Mouse (Mus musculus) ES-E14 (cell line): Measurements from ENCODE around the gene Cadps2.

Experiments used
- CHD2 ChIP-seq: IDR thresholded peaks from 2 replicates; pipeline ENCODE4 v1.6.1; 2014; ENCODE audit warnings: mild to moderate bottlenecking, low read depth, low read length, inconsistent platforms
- HCFC1 ChIP-seq: IDR thresholded peaks from 2 replicates; pipeline ENCODE4 v1.6.1; 2012; ENCODE audit warnings: low read length, inconsistent platforms, borderline replicate concordance; ENCODE audit not compliant: insufficient read depth
- MAFK ChIP-seq: IDR thresholded peaks from 2 replicates; pipeline ENCODE4 v1.6.1; 2014; ENCODE audit warnings: mild to moderate bottlenecking, low read depth, low read length, inconsistent platforms; ENCODE audit not compliant: insufficient read depth
- ZC3H11A ChIP-seq: IDR thresholded peaks from 2 replicates; pipeline ENCODE4 v1.6.1; 2012; ENCODE audit warnings: low read depth, mild to moderate bottlenecking, inconsistent platforms, low read length, borderline replicate concordance
- ZNF384 ChIP-seq: IDR thresholded peaks from 2 replicates; pipeline ENCODE4 v1.6.1; 2012; ENCODE audit warnings: low read depth, low read length, inconsistent platforms

GRCm38 (mm10) chr6:23272979-23273378, 566.2 kb downstream of the Cadps2 start:
- no peak for TF ChIP-seq HCFC1
- no peak for TF ChIP-seq ZNF384
- no peak for TF ChIP-seq MAFK
- no peak for TF ChIP-seq CHD2
- TF ChIP-seq ZC3H11A, result no peak
